Mouse (Mus musculus): ENCODE results near the gene Tmem207. TPM values are rescaled to one million over a fixed set of nuclear protein-coding genes. Genes with fewer than 3 reads are reported as not detected.
"Not testable (repeated sequence)": the region's sequence is repeated elsewhere in the genome, so short reads cannot be mapped to it uniquely, and the experiment has no call there.

The Tmem207 gene
- polyA plus RNA-seq, 1 experiment from 2014 or later = not detected

- Histone ChIP-seq H3K36me3 (no peaks in the 10 kb centered on the region), H3K9ac (no peak overlapping the region), H3K27ac (peak overlapping the region; percentile 49), H3K4me1 (peaks cover 9% of the 10 kb centered on the region; the same call in 1 of the 2 replicates), H3K4me3 (no peak overlapping the region), H3K4me2 (replicated peaks) (no peak overlapping the region), H3K27me3 (no peaks in the 10 kb centered on the region), H3K9me3 (replicated peaks) (no peaks in the 10 kb centered on the region)
- 67% methylated on average over 10 of the region's 10 CpGs for WGBS
- ATAC-seq (ENCODE audit: low FRiP score) = peak; percentile 92
Measured at GRCm38 (mm10) chr16:26527931-26528666, 1.5 kb upstream of the Tmem207 start.

- no peak overlapping the region for H3K4me2 ChIP-seq (replicated peaks)
- peaks cover 9% of the 10 kb centered on the region; the same call in 1 of the 2 replicates for H3K4me1 ChIP-seq
- H3K27ac ChIP-seq = no peak overlapping the region
- H3K9ac ChIP-seq = no peak overlapping the region
- H3K4me3 ChIP-seq = no peak overlapping the region
- H3K9me3 ChIP-seq (replicated peaks) = no peaks in the 10 kb centered on the region
- H3K27me3 ChIP-seq = no peaks in the 10 kb centered on the region
- ATAC-seq (ENCODE audit: low FRiP score) = no peak
- 80% methylated on average over 5 of the region's 5 CpGs for WGBS
- no peaks in the 10 kb centered on the region for H3K36me3 ChIP-seq
Measured at GRCm38 (mm10) chr16:26525832-26526231, 737 bp downstream of the Tmem207 start.

- H3K4me2 ChIP-seq (replicated peaks) = no peak overlapping the region
- H3K27ac ChIP-seq = no peak overlapping the region
- no peak for ATAC-seq (ENCODE audit: low FRiP score)
- H3K27me3 ChIP-seq = no peaks in the 10 kb centered on the region
- no peaks in the 10 kb centered on the region for H3K36me3 ChIP-seq
- H3K9ac ChIP-seq = no peak overlapping the region
- no peak overlapping the region for H3K4me3 ChIP-seq
- H3K4me1 ChIP-seq = no peaks in the 10 kb centered on the region
- H3K9me3 ChIP-seq (replicated peaks) = no peaks in the 10 kb centered on the region
- 62% methylated on average over 2 of the region's 2 CpGs for WGBS
Measured at GRCm38 (mm10) chr16:26519596-26519995, 7.0 kb downstream of the Tmem207 start.

GRCm38 (mm10) chr16:26504961-26505360 lies 21.6 kb downstream of the Tmem207 start:
- no peaks in the 10 kb centered on the region for H3K9me3 ChIP-seq (replicated peaks)
- no peak overlapping the region for H3K27ac ChIP-seq
- no peaks in the 10 kb centered on the region for H3K36me3 ChIP-seq
- WGBS = 84% methylated on average over 4 of the region's 4 CpGs
- no peak overlapping the region for H3K4me2 ChIP-seq (replicated peaks)
- H3K9ac ChIP-seq = no peak overlapping the region
- no peak for ATAC-seq (ENCODE audit: low FRiP score)
- H3K4me3 ChIP-seq = no peak overlapping the region
- H3K4me1 ChIP-seq = no peaks in the 10 kb centered on the region
- no peaks in the 10 kb centered on the region for H3K27me3 ChIP-seq

- 86% methylated on average over 3 of the region's 3 CpGs for whole genome bisulfite sequencing
- Histone ChIP-seq H3K9me3 (replicated peaks) (no peaks in the 10 kb centered on the region), H3K9ac (no peak overlapping the region), H3K4me2 (replicated peaks) (no peak overlapping the region), H3K27ac (no peak overlapping the region), H3K4me1 (no peaks in the 10 kb centered on the region), H3K36me3 (no peaks in the 10 kb centered on the region), H3K27me3 (no peaks in the 10 kb centered on the region), H3K4me3 (no peak overlapping the region)
- ATAC-seq (ENCODE audit: low FRiP score) = no peak
Measured at GRCm38 (mm10) chr16:26500738-26501137, 25.8 kb downstream of the Tmem207 start.

- WGBS = 87% methylated on average over 3 of the region's 3 CpGs
- H3K4me2 ChIP-seq (replicated peaks); H3K4me3 ChIP-seq; H3K9me3 ChIP-seq (replicated peaks); ATAC-seq (ENCODE audit: low FRiP score); H3K9ac ChIP-seq; H3K27me3 ChIP-seq; H3K4me1 ChIP-seq; H3K36me3 ChIP-seq; H3K27ac ChIP-seq: not testable (repeated sequence)
Measured at GRCm38 (mm10) chr16:26499705-26500104, 26.9 kb downstream of the Tmem207 start.

GRCm38 (mm10) chr16:26495721-26496120 lies 30.8 kb downstream of the Tmem207 start:
- no peak for ATAC-seq (ENCODE audit: low FRiP score)
- no peaks in the 10 kb centered on the region for H3K4me1 ChIP-seq
- H3K27ac ChIP-seq = no peak overlapping the region
- no peak overlapping the region for H3K4me3 ChIP-seq
- H3K9ac ChIP-seq = no peak overlapping the region
- no peak overlapping the region for H3K4me2 ChIP-seq (replicated peaks)
- H3K36me3 ChIP-seq = no peaks in the 10 kb centered on the region
- no peaks in the 10 kb centered on the region for H3K9me3 ChIP-seq (replicated peaks)
- WGBS = 11% methylated on average over 2 of the region's 2 CpGs
- H3K27me3 ChIP-seq = no peaks in the 10 kb centered on the region

GRCm38 (mm10) chr16:26471254-26471653 lies 55.3 kb downstream of the Tmem207 start:
- Histone ChIP-seq H3K36me3 (no peaks in the 10 kb centered on the region), H3K9me3 (replicated peaks) (no peaks in the 10 kb centered on the region), H3K27me3 (no peaks in the 10 kb centered on the region), H3K4me2 (replicated peaks) (no peak overlapping the region), H3K4me3 (no peak overlapping the region), H3K27ac (no peak overlapping the region), H3K9ac (no peak overlapping the region), H3K4me1 (no peaks in the 10 kb centered on the region)
- WGBS = 82% methylated on average over 4 of the region's 4 CpGs
- no peak for ATAC-seq (ENCODE audit: low FRiP score)

- no peaks in the 10 kb centered on the region for H3K9me3 ChIP-seq (replicated peaks)
- no peaks in the 10 kb centered on the region for H3K4me1 ChIP-seq
- H3K27me3 ChIP-seq = no peaks in the 10 kb centered on the region
- H3K27ac ChIP-seq = no peak overlapping the region
- no peak overlapping the region for H3K4me2 ChIP-seq (replicated peaks)
- H3K9ac ChIP-seq = no peak overlapping the region
- H3K4me3 ChIP-seq = no peak overlapping the region
- WGBS = 90% methylated on average over 4 of the region's 4 CpGs
- ATAC-seq (ENCODE audit: low FRiP score) = no peak
- no peaks in the 10 kb centered on the region for H3K36me3 ChIP-seq
Measured at GRCm38 (mm10) chr16:26466535-26466934, 60.0 kb downstream of the Tmem207 start.

- Histone ChIP-seq H3K36me3 (no peaks in the 10 kb centered on the region), H3K27me3 (no peaks in the 10 kb centered on the region), H3K27ac (no peak within 1 kb of the TSS), H3K4me1 (no peaks in the 10 kb centered on the region), H3K4me2 (replicated peaks) (no peak within 1 kb of the TSS), H3K9ac (no peak within 1 kb of the TSS), H3K9me3 (replicated peaks) (no peaks in the 10 kb centered on the region), H3K4me3 (no peak within 1 kb of the TSS)
- ATAC-seq (ENCODE audit: low FRiP score) = no peak
- 79% methylated on average over 7 of the region's 7 CpGs for WGBS
Measured at GRCm38 (mm10) chr16:26462835-26463234, 63.7 kb downstream of the Tmem207 start, which contains the start of gene Cldn16. TSS of gene Cldn16 (plus strand) at chr16:26463135.

GRCm38 (mm10) chr16:26456182-26456581 lies 70.4 kb downstream of the Tmem207 start:
- ATAC-seq (ENCODE audit: low FRiP score) = no peak
- Histone ChIP-seq H3K4me3 (no peak overlapping the region), H3K9ac (no peak overlapping the region), H3K9me3 (replicated peaks) (no peaks in the 10 kb centered on the region), H3K4me2 (replicated peaks) (no peak overlapping the region), H3K4me1 (no peaks in the 10 kb centered on the region), H3K27me3 (no peaks in the 10 kb centered on the region), H3K27ac (no peak overlapping the region), H3K36me3 (no peaks in the 10 kb centered on the region)
- 91% methylated on average over 2 of the region's 2 CpGs for WGBS

GRCm38 (mm10) chr16:26454163-26454562 lies 72.4 kb downstream of the Tmem207 start:
- H3K4me1 ChIP-seq = no peaks in the 10 kb centered on the region
- H3K9ac ChIP-seq = no peak overlapping the region
- no peaks in the 10 kb centered on the region for H3K27me3 ChIP-seq
- no peak overlapping the region for H3K4me2 ChIP-seq (replicated peaks)
- 67% methylated on average over 3 of the region's 3 CpGs for WGBS
- no peaks in the 10 kb centered on the region for H3K36me3 ChIP-seq
- no peaks in the 10 kb centered on the region for H3K9me3 ChIP-seq (replicated peaks)
- no peak for ATAC-seq (ENCODE audit: low FRiP score)
- no peak overlapping the region for H3K27ac ChIP-seq
- H3K4me3 ChIP-seq = no peak overlapping the region
